Mouse (Mus musculus): Measurements from ENCODE around the gene Elavl1. TPM values are rescaled to one million over a fixed set of nuclear protein-coding genes. Genes with fewer than 3 reads are reported as not detected.

Elavl1 gene
- polyA plus RNA-seq, 1 experiment: 37.3 TPM

DNA sequence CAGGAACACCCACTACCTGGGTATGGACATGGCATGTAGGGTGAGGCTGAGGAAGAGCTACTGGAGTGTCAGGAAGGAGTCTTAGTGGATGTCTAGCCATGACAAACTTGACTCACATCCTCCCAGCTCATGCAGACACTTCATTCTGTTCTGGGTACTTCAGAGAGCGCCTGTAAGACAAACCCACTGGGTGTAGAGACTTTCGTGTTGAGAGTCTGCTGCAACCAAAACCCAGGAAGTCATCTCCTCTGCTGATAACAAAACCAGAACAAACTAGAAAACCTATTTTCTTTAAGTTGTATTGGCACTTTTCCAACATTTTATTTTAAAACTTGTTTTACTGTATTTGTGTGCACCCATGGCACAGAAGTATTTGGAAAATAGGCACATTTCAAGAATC lies 19.4 kb downstream of the Elavl1 start:
- H3K27ac ChIP-seq (ENCODE audit: insufficient read depth, low read length): no peak overlapping the region
- TF ChIP-seq CTCF (IDR thresholded peaks at IDR 0.05; ENCODE audit: borderline replicate concordance, insufficient read depth, low read depth, low read length) (no peak), POLR2A (IDR thresholded peaks at IDR 0.05; ENCODE audit: borderline replicate concordance, insufficient read depth, low read length) (no peak)
- no peaks in the 10 kb centered on the region for H3K4me1 ChIP-seq (ENCODE audit: control insufficient read depth, insufficient read depth, low read length)
- WGBS: 92% methylated on average over 2 of the region's 2 CpGs
- no peak for DNase-seq
- no peaks in the 10 kb centered on the region for H3K27me3 ChIP-seq (ENCODE audit: control insufficient read depth, insufficient read depth, low read length)
- no peak overlapping the region for H3K4me3 ChIP-seq (replicated peaks; ENCODE audit: insufficient read depth, low read depth, low read length)

DNA sequence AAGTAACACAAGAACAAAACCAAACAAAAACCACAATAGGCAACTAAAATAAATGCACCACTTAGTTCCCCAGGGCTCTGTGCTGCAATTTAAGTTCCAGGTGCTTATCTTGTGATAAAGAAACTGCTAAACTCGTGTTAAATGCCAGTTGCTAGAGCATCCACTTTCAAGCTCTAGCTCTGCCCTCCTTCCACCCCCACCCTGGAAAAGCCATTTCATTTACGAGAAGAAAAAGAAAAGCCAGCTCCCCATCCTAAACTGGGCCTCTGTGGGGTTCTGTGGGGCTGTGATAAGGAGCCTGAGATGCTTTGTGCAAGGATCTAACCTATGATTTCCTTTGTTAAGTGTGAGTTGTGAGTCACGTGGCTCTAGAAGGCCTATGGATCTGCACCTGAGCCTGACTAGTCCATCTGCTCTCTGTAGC lies 21.1 kb downstream of the Elavl1 start:
- no peak for DNase-seq
- 79% methylated on average over 3 of the region's 3 CpGs for whole genome bisulfite sequencing
- H3K27ac ChIP-seq (ENCODE audit: insufficient read depth, low read length): no peak overlapping the region
- H3K27me3 ChIP-seq (ENCODE audit: control insufficient read depth, insufficient read depth, low read length): no peaks in the 10 kb centered on the region
- H3K4me1 ChIP-seq (ENCODE audit: control insufficient read depth, insufficient read depth, low read length): no peaks in the 10 kb centered on the region
- no peak for TF ChIP-seq POLR2A (IDR thresholded peaks at IDR 0.05; ENCODE audit: borderline replicate concordance, insufficient read depth, low read length)
- TF ChIP-seq CTCF (IDR thresholded peaks at IDR 0.05; ENCODE audit: borderline replicate concordance, insufficient read depth, low read depth, low read length): no peak
- H3K4me3 ChIP-seq (replicated peaks; ENCODE audit: insufficient read depth, low read depth, low read length): no peak overlapping the region

DNA sequence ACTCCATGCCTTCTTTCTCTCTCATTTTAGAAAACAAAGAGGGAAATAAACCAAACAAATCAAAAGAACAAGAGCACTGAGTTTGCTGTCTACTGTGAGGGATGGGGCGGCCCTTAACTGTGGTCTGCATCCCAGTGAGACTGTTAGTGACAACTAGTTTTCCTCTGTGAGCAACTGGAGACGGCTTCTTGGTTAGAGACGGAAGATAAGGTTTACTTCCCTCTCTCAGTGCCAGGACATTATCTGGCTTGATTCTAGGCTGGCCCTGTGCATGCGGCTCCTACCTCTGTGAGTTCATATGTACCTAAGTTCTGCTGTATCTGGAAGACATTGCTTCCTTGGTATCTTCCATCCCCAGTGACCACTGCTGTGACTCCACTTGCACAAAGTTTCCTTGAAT lies 27.4 kb downstream of the Elavl1 start:
- DNase-seq: no peak
- Histone ChIP-seq H3K4me3 (replicated peaks; ENCODE audit: insufficient read depth, low read depth, low read length) (no peak overlapping the region), H3K4me1 (ENCODE audit: control insufficient read depth, insufficient read depth, low read length) (no peaks in the 10 kb centered on the region), H3K27me3 (ENCODE audit: control insufficient read depth, insufficient read depth, low read length) (no peaks in the 10 kb centered on the region), H3K27ac (ENCODE audit: insufficient read depth, low read length) (no peak overlapping the region)
- WGBS: 92% methylated on average over 4 of the region's 4 CpGs
- TF ChIP-seq CTCF (IDR thresholded peaks at IDR 0.05; ENCODE audit: borderline replicate concordance, insufficient read depth, low read depth, low read length): no peak
- no peak for TF ChIP-seq POLR2A (IDR thresholded peaks at IDR 0.05; ENCODE audit: borderline replicate concordance, insufficient read depth, low read length)

DNA sequence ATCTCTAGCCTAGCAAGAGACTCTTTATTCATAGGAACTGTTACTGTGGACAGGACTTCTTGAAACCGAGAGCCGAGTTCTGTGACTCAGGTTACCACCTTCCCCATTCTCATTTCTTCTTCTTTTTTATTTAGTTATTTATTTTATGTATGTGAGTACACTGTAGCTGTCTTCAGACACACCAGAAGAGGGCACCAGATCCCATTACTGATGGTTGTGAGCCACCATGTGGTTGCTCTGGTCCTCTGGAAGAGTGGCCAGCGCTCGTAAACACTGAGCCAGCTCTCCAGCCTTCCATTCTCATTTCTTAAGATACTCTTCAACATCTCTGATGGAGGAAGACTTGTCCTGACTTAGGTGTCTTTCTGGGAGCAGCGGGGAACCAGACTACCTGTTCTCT lies 32.5 kb downstream of the Elavl1 start:
- no peak for DNase-seq
- Histone ChIP-seq H3K4me3 (replicated peaks; ENCODE audit: insufficient read depth, low read depth, low read length) (no peak overlapping the region), H3K27ac (ENCODE audit: insufficient read depth, low read length) (no peak overlapping the region), H3K4me1 (ENCODE audit: control insufficient read depth, insufficient read depth, low read length) (no peaks in the 10 kb centered on the region), H3K27me3 (ENCODE audit: control insufficient read depth, insufficient read depth, low read length) (no peaks in the 10 kb centered on the region)
- WGBS: 77% methylated on average over 5 of the region's 5 CpGs
- TF ChIP-seq CTCF (IDR thresholded peaks at IDR 0.05; ENCODE audit: borderline replicate concordance, insufficient read depth, low read depth, low read length) (no peak), POLR2A (IDR thresholded peaks at IDR 0.05; ENCODE audit: borderline replicate concordance, insufficient read depth, low read length) (no peak)

DNA sequence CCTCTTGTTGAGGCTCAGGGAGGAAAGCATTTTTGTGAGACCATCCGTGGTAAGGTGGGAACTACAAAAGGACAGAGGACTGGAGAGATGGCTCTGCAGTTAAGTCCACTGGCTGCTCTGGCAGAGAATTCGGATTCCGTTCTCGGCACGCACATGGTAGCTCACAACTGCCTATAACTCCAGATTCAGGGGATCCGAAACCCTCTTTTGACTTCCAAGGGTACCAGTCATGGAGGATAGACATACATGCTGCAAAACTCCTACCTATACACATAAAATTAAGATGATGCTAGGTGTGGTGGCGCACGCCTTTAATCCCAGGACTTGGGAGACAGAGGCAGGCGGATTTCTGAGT lies 49.1 kb downstream of the Elavl1 start:
- 20% methylated on average over 9 of the region's 9 CpGs for WGBS
- no peak for TF ChIP-seq POLR2A (IDR thresholded peaks at IDR 0.05; ENCODE audit: borderline replicate concordance, insufficient read depth, low read length)
- no peak for TF ChIP-seq CTCF (IDR thresholded peaks at IDR 0.05; ENCODE audit: borderline replicate concordance, insufficient read depth, low read depth, low read length)
- H3K4me1 ChIP-seq (ENCODE audit: control insufficient read depth, insufficient read depth, low read length): peaks cover 2% of the 10 kb centered on the region; the same call in 1 of the 2 replicates
- peak overlapping the region; percentile 86 for H3K4me3 ChIP-seq (replicated peaks; ENCODE audit: insufficient read depth, low read depth, low read length)
- no peak for DNase-seq
- no peaks in the 10 kb centered on the region for H3K27me3 ChIP-seq (ENCODE audit: control insufficient read depth, insufficient read depth, low read length)
- H3K27ac ChIP-seq (ENCODE audit: insufficient read depth, low read length): peak overlapping the region; percentile 76

DNA sequence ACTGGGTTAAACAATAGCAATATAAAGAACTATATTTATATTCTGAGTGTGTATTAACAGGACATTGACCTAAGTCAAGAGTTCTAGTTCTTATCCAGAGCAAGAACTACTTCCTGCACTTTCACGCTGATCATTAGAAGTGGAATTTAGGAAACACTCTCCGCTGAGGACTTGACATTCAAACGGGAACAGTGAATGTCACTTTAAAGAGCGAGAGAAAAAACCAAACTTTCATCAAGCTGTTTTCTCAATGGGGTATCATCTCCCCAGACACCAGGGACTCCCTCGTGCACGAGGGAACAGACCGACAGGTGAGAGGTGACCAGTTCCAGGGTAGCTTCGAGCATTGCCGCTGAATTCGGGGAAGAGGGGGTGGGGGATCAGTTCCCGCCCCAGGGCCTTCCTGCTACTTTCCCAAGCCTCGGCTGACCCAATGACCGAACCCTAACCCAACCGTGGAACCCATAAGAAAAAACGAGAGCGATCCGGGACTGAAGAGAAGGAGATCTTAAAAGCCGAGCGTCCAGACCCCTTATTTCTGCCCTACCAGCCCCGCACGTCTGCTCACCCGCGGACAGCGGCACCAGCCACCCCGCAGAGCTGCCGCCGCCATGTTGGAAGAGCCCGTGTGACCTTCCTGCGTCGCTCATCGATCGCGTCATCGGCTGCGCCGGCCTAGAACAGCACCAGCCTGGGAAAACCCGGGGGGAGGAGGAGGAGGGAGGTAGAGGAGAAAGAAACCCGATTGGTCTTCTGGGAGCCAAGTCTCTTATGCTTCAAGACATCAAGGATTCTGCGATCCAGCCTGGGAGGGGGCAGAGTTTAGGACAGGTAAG lies 49.7 kb downstream of the Elavl1 start, which contains the start of gene Timm44:
TSS of gene Timm44 (minus strand) at position 639 of the 836 bp plus-strand sequence.
- under 1% methylated on average over 39 of the region's 39 CpGs for WGBS
- H3K27me3 ChIP-seq (ENCODE audit: control insufficient read depth, insufficient read depth, low read length): no peaks in the 10 kb centered on the region
- peak; percentile 95 to 98 for DNase-seq
- H3K4me3 ChIP-seq (replicated peaks; ENCODE audit: insufficient read depth, low read depth, low read length): peak within 1 kb of the TSS; percentile 86
- peaks cover 2% of the 10 kb centered on the region; the same call in 1 of the 2 replicates for H3K4me1 ChIP-seq (ENCODE audit: control insufficient read depth, insufficient read depth, low read length)
- TF ChIP-seq POLR2A (IDR thresholded peaks at IDR 0.05; ENCODE audit: borderline replicate concordance, insufficient read depth, low read length) (peak; percentile 80; the same call in 1 of the 2 replicates), CTCF (IDR thresholded peaks at IDR 0.05; ENCODE audit: borderline replicate concordance, insufficient read depth, low read depth, low read length) (no peak)
- H3K27ac ChIP-seq (ENCODE audit: insufficient read depth, low read length): peak within 1 kb of the TSS; percentile 76

DNA sequence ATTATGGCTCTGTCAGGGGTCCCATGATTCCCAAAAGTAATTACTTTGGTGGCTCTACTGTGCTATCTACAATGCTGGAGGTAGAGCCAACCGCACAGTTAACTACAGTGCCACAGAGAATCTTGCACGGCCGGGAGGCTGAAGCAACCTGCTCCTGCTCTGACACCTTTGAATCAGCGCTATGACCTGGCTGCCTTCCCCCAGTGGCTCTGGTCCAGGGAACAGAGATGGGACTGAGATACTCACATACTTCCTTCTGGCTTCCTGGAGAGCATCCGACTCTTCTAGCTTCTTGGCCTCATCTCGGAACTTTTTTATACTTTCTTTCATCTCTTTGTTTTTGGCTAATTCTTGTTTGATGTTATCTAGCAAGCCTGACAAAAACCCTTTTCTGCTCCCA lies 55.6 kb downstream of the Elavl1 start:
- Histone ChIP-seq H3K4me3 (replicated peaks; ENCODE audit: insufficient read depth, low read depth, low read length) (no peak overlapping the region), H3K27me3 (ENCODE audit: control insufficient read depth, insufficient read depth, low read length) (no peaks in the 10 kb centered on the region), H3K4me1 (ENCODE audit: control insufficient read depth, insufficient read depth, low read length) (peaks cover under 1% of the 10 kb centered on the region; the same call in 1 of the 2 replicates), H3K27ac (ENCODE audit: insufficient read depth, low read length) (no peak overlapping the region)
- DNase-seq: no peak
- TF ChIP-seq POLR2A (IDR thresholded peaks at IDR 0.05; ENCODE audit: borderline replicate concordance, insufficient read depth, low read length) (no peak), CTCF (IDR thresholded peaks at IDR 0.05; ENCODE audit: borderline replicate concordance, insufficient read depth, low read depth, low read length) (no peak)
- 31% methylated on average over 6 of the region's 6 CpGs for WGBS

DNA sequence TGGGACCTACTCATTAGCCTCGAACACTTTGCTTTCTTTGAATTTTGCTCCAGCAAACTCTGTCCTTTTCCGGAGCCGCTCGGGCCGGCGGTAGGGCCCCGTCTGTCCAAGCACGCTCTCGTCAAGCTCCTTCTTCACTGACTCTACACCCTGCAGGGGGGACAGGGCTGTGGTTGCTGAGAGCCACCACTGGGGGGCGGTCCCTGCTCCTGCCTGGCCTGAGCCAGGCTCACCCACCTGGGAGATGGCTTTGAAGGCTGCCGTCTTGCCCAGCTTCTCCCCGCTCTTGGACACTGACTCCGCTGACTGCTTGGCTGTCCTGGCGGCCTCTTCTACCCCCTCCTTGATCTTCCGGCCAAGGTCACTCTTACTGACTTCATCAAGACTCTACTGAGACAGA lies 57.6 kb downstream of the Elavl1 start:
- 65% methylated on average over 15 of the region's 15 CpGs for WGBS
- Histone ChIP-seq H3K27me3 (ENCODE audit: control insufficient read depth, insufficient read depth, low read length) (no peaks in the 10 kb centered on the region), H3K4me1 (ENCODE audit: control insufficient read depth, insufficient read depth, low read length) (no peaks in the 10 kb centered on the region), H3K27ac (ENCODE audit: insufficient read depth, low read length) (no peak overlapping the region), H3K4me3 (replicated peaks; ENCODE audit: insufficient read depth, low read depth, low read length) (no peak overlapping the region)
- no peak for DNase-seq
- TF ChIP-seq POLR2A (IDR thresholded peaks at IDR 0.05; ENCODE audit: borderline replicate concordance, insufficient read depth, low read length): no peak
- TF ChIP-seq CTCF (IDR thresholded peaks at IDR 0.05; ENCODE audit: borderline replicate concordance, insufficient read depth, low read depth, low read length): peak; percentile 28; the same call in 1 of the 2 replicates
